Mouse (Mus musculus): ENCODE measurements around the gene Olfr380. TPM values are rescaled to one million over a fixed set of nuclear protein-coding genes. Genes with fewer than 3 reads are reported as not detected.

Gene Olfr380
- polyA plus RNA-seq (2012; ENCODE audit: low replicate concordance), result 0.15 TPM in 1 of 2 replicates, not detected in the other

GRCm38 (mm10) chr11:73457408-73457807 is at the start of gene Olfr380:
Gene Olfr380 (minus strand): TSS chr11:73457508.

DNA sequence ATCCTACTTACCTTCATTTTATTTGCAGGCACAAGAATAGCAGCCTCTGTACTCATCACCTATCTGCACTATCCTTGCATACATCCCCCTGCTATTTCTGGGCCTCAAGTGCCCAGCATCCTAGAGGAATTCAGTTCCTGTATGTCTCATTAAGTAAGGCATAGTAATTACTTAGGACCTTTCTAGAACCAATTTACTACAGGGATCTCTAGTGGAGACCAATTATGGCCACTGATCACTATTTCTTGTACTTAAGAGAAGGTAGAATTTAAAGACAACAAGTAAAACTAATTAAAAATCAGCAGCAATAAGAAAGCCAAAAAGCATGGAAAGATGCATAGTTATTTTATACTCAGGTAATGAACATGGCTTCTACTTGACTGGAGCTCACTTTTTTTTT is 34.2 kb upstream of the Olfr380 start, which contains the start of gene Olfr381:
Olfr381 (minus strand) TSS at position 101 of the 400 bp plus-strand sequence.

GRCm38 (mm10) chr11:73428377-73428776 is 28.9 kb downstream of the Olfr380 start, which contains the start of gene Olfr378:
Gene Olfr378 (minus strand): TSS chr11:73428477.

Other genes with a start within 250 kb of the Olfr380 start
- not detected in 2 replicates for gene Trpv1, start 223.2 kb downstream of the Olfr380 start, polyA plus RNA-seq (2012; ENCODE audit: low replicate concordance)
- not detected in 2 replicates for gene Trpv3, start 190.1 kb downstream of the Olfr380 start, polyA plus RNA-seq (2012; ENCODE audit: low replicate concordance)
- 0.11 TPM in 1 of 2 replicates, not detected in the other for gene Aspa, start 127.9 kb downstream of the Olfr380 start, polyA plus RNA-seq (2012; ENCODE audit: low replicate concordance)
- gene Gm49340, start 127.8 kb downstream of the Olfr380 start, polyA plus RNA-seq (2012; ENCODE audit: low replicate concordance), result not detected in 2 replicates
- gene Spata22, start 127.8 kb downstream of the Olfr380 start, polyA plus RNA-seq (2012; ENCODE audit: low replicate concordance), result not detected in 2 replicates
- not detected in 2 replicates for gene Olfr20, start 106.7 kb downstream of the Olfr380 start, polyA plus RNA-seq (2012; ENCODE audit: low replicate concordance)
- not detected in 2 replicates for gene Olfr376, start 86.3 kb downstream of the Olfr380 start, polyA plus RNA-seq (2012; ENCODE audit: low replicate concordance)
- gene Olfr1, start 57.9 kb downstream of the Olfr380 start, polyA plus RNA-seq (2012; ENCODE audit: low replicate concordance), result not detected in 2 replicates
- not detected in 2 replicates for gene Olfr378, start 29.0 kb downstream of the Olfr380 start, polyA plus RNA-seq (2012; ENCODE audit: low replicate concordance)
- not detected in 2 replicates for gene Olfr381, start 34.1 kb upstream of the Olfr380 start, polyA plus RNA-seq (2012; ENCODE audit: low replicate concordance)
- gene Olfr382, start 59.7 kb upstream of the Olfr380 start, polyA plus RNA-seq (2012; ENCODE audit: low replicate concordance), result not detected in 2 replicates
- not detected in 2 replicates for gene Olfr385, start 135.5 kb upstream of the Olfr380 start, polyA plus RNA-seq (2012; ENCODE audit: low replicate concordance)
- not detected in 2 replicates for gene Olfr384, start 141.1 kb upstream of the Olfr380 start, polyA plus RNA-seq (2012; ENCODE audit: low replicate concordance)
- not detected in 2 replicates for gene Zfp735, start 231.3 kb upstream of the Olfr380 start, polyA plus RNA-seq (2012; ENCODE audit: low replicate concordance)